Mouse (Mus musculus): ENCODE measurements around the gene Creld2. TPM values are rescaled to one million over a fixed set of nuclear protein-coding genes. Genes with fewer than 3 reads are reported as not detected.

Creld2 gene
- polyA plus RNA-seq (2014; fragmentation: Illumina TruSeq; extraction: RNeasy Lipid Tissue Mini Kit (QIAGEN cat#74804); ENCODE audit: insufficient read depth, low read depth, low replicate concordance), result 55.8 TPM

DNA sequence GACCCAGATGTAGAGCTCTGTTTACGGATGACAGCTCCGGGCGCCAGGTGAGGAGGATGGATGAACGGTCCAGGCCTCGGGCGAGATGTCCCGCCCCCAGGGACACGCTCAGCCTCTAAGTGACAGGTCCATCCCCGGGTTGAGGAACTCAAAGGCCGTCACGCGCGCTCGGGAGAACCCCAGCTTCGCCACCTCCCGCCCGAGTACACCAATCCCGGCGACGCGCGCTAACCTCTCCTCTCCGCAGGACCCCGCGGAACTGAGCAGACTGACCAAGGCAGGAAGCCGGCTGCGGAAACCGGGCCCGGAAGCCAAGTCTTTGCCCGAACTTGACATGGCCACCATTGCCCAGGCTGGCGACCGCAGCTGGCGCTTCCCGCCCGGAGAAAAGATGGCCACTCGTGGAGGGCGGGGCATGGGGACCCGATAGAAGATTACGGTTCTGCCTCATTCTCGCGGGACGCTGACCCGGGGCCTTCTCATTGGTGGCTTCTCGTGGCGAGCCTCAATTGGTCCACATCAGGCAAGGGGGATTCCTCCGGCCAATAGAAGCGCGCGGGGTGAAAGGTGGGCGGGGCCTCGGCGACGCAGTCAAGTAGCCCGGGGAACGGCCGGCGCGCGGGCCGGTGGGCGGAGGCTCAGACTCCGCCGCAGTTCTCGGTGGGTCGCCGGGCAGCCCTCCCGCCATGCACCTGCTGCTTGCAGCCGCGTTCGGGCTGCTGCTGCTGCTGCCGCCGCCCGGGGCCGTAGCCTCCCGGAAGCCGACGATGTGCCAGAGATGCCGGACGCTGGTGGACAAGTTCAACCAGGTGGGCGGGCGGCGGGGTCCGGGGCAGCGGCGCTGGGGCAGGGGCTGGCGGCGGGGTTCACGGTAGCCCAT, at the start of gene Creld2, which contains the start of gene Alg12:
Creld2 (plus strand) TSS at position 621 of the 880 bp plus-strand sequence.
Alg12 (minus strand) TSS at position 293 of the 880 bp plus-strand sequence.

DNA sequence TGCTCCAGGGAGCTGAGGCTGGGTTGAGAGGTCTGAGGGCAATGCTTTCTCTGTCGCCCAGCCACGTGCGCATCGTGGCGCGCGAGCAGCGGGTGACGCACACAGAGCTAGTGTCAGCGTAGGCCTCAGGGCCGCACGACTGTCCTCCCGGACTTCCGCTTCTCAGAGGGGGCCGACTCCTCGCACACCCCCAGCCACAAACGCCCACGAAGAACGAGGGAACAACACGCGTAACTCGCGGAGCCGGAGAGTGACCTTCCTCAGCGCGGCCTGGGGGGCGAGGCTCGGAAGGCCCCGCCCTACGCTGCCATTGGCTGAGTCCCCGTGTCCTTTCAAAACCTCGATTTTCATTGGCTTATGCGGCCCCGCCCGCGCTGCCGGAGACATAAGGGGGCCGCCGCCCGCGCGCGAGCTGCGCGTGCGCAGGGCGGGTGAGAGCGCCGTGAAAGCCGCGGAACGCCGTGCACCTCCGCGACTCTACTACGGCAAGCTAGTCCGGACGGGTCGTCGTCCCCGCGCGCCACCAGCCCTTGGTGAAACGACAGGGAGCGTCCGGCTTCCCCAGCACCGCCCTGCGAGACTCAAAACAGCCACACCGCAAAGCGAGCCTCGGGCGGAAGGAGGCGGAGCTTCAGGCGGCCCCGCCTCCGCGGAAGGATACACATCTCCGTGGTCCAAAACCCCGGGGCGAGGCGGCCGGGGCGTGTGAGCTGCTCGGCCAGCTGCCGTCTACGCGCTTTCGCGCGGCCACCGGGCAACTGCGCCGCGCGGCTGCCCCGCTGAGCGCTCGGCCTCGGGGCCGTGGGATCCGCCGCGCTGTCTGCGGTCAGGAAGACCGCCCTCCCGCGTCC, 42.6 kb downstream of the Creld2 start, which contains the start of gene Pim3:
Pim3 (plus strand) TSS at position 415 of the 851 bp plus-strand sequence.

Other genes with a start within 250 kb of the Creld2 start
- gene Zdhhc25, start 219.3 kb upstream of the Creld2 start, polyA plus RNA-seq (2014; fragmentation: Illumina TruSeq; extraction: RNeasy Lipid Tissue Mini Kit (QIAGEN cat#74804); ENCODE audit: insufficient read depth, low read depth, low replicate concordance), result not detected
- 15.2 TPM for gene Brd1, start 85.4 kb upstream of the Creld2 start, polyA plus RNA-seq (2014; fragmentation: Illumina TruSeq; extraction: RNeasy Lipid Tissue Mini Kit (QIAGEN cat#74804); ENCODE audit: insufficient read depth, low read depth, low replicate concordance)
- gene Zbed4, start 68.0 kb upstream of the Creld2 start, polyA plus RNA-seq (2014; fragmentation: Illumina TruSeq; extraction: RNeasy Lipid Tissue Mini Kit (QIAGEN cat#74804); ENCODE audit: insufficient read depth, low read depth, low replicate concordance), result 3.6 TPM
- 6.3 TPM for gene Alg12, start 328 bp upstream of the Creld2 start, polyA plus RNA-seq (2014; fragmentation: Illumina TruSeq; extraction: RNeasy Lipid Tissue Mini Kit (QIAGEN cat#74804); ENCODE audit: insufficient read depth, low read depth, low replicate concordance)
- gene Pim3, start 42.5 kb downstream of the Creld2 start, polyA plus RNA-seq (2014; fragmentation: Illumina TruSeq; extraction: RNeasy Lipid Tissue Mini Kit (QIAGEN cat#74804); ENCODE audit: insufficient read depth, low read depth, low replicate concordance), result 32.6 TPM
- 0.12 TPM for gene Ttll8, start 134.8 kb downstream of the Creld2 start, polyA plus RNA-seq (2014; fragmentation: Illumina TruSeq; extraction: RNeasy Lipid Tissue Mini Kit (QIAGEN cat#74804); ENCODE audit: insufficient read depth, low read depth, low replicate concordance)
- gene Mlc1, start 159.4 kb downstream of the Creld2 start, polyA plus RNA-seq (2014; fragmentation: Illumina TruSeq; extraction: RNeasy Lipid Tissue Mini Kit (QIAGEN cat#74804); ENCODE audit: insufficient read depth, low read depth, low replicate concordance), result 30.7 TPM
- gene Mov10l1, start 163.3 kb downstream of the Creld2 start, polyA plus RNA-seq (2014; fragmentation: Illumina TruSeq; extraction: RNeasy Lipid Tissue Mini Kit (QIAGEN cat#74804); ENCODE audit: insufficient read depth, low read depth, low replicate concordance), result 0.38 TPM
- gene Panx2, start 240.1 kb downstream of the Creld2 start, polyA plus RNA-seq (2014; fragmentation: Illumina TruSeq; extraction: RNeasy Lipid Tissue Mini Kit (QIAGEN cat#74804); ENCODE audit: insufficient read depth, low read depth, low replicate concordance), result 0.07 TPM